Mouse (Mus musculus) lung, postnatal 14 days (tissue): ENCODE measurements around the gene Gm17455.

ENCODE experiments used
- DNase-seq: peaks from one replicate; pipeline ENCODE4 v3.0.0; 2021

Gm17455 gene

DNA sequence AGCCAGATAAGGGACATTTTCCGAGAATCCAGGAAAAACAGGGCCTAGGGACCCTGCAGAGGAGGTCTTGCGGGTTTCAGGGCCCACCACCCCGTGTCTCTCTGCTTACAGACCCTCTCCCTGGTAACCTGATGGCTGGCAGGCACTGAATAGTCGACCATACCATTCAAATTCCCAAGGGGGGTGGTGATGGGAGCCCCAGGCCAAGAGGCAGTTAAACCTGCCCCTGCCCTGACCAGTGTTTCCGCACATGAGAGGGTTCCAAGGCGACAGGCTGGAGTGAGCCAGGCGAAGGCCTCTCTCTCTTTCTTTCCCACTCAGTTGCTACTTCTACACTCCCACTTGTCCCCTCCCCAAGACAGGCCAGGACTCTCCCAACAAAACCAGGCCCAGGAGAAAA, at the start of gene Gm17455:
Gm17455 (plus strand) TSS at position 278 of the 400 bp plus-strand sequence.
- no peak for DNase-seq

DNA sequence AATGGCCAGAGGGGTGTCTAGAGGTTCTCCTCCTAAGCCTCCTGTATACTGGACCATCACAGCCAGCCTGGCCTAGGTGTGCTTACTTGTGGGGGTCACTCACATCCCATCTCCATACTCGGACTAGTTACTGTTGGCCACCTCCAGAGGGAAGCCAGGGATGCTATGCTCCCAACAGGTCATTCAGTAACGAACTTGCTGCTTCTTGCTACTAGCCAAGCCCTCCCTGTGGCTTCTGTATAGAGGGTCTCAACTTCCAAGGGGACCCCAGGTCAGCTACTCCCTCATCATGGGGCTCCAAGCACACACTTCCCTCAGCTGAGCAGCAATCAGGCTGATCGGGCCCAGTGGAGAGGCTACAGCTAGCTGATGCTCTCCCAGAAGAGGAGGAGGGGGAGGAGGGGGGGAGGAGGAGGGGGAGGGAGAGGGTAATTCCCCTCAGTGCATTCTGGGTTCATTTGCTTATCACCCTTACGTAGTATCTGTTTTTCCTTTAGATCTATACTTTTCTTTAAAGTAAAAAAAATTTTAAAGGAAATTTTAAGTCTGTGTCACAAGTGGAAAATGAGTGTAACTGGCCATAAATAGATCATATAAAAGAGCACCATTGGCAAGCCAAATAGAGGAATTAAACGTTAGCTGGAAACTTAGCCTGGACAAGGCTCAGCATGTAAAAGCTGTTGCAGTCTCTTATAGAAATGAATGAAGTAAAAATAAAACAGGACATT, 49.3 kb upstream of the Gm17455 start:
- no peak for DNase-seq

DNA sequence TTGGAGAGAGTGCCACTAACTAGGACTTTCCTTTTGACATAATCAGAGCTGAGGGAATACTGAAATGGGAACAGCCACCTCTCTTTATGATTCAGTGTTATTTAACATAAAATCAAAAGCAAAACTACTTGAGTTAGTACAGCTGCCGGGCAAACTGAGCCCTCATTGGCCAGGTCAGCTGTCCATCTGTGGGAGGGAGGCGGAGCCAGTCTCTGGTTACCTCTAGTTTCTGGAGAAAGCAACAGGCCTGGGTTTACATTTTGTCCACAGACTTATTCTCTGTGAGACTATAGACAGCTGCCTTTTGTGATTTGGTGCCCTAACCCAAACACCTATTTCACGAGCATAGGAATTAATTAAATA, 48.7 kb upstream of the Gm17455 start:
- peak; percentile 96 for DNase-seq

DNA sequence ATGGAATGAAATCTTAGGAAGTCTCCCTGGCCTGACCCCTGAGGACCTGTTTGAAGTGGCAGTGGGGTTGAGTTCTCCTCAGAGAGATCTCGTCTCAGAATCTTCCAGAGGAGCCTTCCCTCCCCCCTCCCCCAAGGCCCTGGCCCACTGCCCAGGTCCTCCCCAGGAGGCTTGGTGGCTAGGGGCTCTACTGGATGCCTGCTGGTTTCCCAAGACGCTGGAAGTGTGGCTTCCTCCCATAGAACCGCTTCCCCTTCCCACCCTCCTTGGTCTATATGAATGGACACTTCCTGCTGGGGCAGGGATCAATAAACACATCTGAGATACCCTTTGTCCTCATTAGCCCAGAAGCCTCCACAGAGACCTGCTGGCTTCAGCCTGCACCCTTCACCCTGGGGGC, 48.3 kb upstream of the Gm17455 start:
- DNase-seq = peak; percentile 41

DNA sequence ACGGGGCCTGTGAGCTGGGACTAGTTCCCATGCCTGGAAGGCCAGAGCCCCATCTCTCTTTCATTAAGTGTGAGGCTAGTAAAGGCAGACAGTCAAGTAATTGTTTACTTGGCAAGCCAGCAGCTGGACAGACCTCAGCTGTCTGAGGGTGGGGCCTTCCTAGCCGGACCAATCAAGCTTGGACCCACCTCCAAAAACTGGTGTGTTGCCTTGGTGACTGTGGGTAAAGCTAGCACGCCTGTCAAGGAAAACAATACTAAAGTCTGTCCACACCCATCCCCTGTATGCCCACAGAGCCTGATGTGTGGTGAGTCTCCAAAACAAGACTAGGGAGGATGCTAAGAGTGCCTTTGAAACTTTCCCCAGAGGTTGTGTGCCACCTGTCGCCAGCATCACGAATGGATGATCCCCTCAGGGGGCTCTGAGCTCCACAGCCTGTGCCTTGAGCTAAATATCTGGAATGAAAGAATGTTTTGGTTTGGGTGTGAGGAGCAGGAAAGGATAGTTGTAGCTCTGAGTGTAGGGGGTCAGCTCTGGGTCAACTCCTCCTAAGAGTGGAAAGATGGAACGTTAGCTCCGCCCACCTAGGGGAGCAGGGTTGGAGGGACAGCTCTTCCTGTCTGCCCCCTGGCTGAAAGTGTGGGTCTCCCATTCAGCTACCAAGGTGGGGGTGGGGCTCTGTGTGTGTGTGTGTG, 47.6 kb upstream of the Gm17455 start:
- DNase-seq = peak; percentile 78

DNA sequence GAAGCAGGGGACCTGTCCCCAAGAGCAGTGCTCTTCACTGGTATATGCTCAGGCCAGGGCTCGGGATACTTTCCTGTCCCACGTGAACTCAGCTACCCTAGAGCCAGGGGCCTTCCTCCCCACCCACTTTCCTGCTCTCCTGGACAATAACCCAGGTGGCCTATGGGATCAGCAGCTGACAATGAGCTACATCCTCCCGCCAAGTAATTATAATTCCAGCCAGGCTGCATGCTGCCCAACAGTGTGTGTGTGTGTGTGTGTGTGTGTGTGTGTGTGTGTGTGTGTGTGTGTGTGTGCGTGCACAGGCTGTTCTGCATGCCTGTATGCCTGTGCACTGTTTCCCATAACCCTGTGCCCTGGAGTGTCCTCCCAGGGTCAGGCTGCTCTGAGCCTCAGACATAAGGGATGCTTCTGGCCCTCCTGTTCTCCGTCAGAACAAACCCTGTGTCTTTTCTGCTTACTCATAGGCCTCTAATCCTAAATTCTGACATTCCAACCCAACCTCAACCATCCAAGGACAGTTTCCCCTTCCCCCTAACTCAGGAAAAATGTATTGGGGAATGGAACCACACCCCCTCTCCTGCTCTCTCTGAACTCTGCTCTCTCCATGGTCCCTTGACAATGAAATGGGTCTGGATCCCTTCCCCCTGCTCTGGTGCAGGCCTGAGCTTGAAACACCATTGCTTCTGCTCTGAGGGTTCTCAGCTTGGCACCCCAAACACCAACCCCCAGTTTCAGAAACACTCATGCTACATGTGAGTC, 46.1 kb upstream of the Gm17455 start:
- no peak for DNase-seq

DNA sequence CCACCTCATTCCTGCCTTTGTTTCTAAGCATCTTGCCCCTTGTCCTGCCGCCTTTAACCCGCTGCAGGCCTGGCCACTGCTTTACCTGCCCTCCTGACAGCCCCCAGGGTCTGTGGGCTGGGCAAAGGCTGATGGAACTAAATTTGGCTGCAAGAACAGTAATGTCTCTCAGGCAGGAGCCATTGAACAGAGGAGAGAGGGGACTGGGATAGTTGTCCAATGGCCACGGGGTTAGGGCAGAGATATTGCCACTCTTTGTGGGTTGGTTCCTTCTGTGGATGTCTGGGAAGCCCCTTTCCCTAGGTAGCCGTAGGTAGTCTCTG, 45.6 kb upstream of the Gm17455 start:
- no peak for DNase-seq

DNA sequence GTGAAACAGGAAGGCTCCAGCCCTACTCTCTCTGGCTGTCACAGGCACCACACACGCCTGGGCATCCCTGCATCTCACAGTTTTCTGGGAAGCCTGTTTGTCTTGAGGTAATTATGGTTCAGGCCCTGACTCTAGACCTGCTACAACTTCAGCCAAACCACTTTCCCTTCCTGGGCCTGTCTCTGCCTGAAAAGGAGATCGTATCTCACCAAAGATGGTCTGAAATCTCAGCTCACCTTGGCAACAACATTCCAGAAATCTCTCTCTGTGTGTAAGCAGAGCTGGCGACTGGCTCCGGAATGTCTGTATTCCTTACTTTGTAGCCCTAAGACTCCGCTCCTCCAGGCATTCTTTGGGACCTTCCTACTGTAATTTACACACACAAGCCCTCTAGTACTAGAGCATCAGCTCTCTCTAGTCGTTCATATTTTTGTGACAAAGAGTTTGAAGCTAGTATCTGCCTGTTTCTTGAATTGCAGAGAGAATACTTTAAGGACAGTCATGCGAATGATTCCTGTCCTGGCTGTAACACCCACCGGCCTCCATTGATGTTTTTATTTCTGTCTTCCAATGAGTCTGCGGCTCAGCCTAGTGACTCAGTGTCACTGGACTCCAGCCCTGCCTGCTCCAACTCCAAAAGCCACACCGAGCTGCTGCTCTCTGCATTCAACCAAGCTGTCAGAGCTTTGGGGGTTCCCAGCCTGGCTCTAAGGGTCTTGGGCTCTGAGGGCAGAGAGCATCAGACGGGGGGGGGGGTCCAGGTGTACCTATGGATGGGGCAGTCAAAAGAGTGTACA, 44.4 kb upstream of the Gm17455 start:
- no peak for DNase-seq

DNA sequence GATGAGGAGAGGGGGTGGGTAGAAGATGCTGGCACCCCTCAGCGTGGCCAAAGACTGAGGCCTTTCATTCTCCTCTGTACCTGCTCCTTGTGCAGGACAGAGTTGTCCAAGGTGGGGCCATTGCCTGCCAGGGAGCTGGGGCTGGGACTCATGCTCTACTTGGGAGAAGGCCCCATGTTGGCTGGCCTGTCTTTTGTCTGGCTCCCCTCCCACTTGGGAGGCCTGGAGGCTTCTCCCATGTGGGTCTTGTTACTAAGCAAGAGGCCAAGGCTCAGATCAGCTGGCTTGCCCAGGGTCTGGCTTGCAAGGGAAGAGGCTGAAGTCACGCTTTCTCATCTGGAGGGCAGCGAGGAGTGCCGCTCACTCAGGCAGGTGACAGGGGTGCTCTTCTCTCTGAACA, 42.1 kb upstream of the Gm17455 start:
- no peak for DNase-seq

DNA sequence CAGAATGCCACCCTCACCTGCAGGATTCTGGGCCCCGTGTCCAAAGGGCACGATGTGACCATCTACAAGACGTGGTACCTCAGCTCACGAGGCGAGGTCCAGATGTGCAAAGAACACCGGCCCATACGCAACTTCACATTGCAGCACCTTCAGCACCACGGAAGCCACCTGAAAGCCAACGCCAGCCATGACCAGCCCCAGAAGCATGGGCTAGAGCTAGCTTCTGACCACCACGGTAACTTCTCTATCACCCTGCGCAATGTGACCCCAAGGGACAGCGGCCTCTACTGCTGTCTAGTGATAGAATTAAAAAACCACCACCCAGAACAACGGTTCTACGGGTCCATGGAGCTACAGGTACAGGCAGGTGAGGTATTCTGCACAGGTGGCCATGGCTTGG, 41.6 kb upstream of the Gm17455 start:
- DNase-seq = no peak

DNA sequence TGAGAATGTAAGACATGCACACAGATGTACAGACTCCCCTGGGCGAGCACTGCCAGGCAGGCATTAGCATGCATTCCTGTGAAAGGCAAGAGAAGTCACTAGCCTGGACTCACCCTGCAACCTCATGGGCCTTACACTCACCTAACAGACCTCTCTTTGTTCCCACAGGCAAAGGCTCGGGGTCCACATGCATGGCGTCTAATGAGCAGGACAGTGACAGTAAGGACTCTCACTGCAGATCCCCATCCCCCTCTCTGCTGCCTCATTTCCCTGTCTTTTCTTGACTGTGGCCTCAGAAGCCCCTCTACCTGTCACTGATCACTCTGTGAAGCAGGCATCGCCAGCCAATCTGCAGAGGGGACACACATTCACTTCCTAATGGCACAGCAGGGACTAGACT, 40.8 kb upstream of the Gm17455 start:
- DNase-seq = no peak

DNA sequence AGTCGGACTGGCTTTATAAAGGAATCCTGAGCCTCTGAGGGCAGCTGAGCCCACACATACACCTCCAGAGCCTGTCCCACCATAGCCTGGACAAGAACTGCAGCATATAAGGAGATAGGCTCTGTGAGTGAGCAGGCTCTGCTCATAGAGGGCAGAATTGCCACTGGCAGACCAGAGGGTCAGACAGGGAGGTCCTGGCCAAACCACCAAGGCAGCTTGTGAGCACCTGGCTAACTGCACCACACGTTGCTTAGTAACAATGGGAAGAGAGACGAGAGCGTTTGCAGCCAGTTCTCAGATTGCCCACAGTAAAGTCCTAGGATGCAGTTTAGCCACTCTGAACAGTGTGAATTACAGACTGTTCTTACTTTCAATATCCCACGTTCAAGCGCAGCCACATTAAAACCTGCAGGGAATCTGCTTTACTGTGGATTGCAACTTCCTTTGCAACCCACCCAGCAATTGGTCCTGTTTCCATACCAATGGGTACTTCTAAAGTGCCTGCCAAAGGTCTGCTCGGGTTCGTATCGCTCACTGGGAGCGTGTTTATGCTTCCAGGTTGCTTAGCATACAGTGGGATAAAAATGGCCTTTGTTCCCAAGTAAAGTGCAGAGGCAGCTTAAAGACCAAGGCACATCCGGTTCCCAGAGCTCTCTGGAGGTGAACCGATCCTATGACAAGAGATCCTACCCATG, 37.8 kb upstream of the Gm17455 start:
- DNase-seq = no peak

DNA sequence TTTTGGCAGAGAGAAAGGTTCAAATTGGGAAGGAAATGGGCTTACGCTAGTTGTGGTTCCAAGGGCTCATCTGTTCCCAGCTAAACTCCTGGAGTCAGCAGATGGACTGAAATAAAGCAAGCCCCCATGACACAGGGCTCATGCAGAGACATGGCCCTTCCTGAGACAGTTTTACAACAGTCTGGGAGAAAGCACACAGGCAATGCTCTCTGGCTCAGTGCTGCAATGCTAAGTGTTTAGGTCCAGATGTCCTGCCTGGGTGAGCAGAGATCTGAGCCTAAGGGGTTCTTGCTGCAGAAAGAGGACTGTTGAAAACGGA, 37.3 kb upstream of the Gm17455 start:
- no peak for DNase-seq

DNA sequence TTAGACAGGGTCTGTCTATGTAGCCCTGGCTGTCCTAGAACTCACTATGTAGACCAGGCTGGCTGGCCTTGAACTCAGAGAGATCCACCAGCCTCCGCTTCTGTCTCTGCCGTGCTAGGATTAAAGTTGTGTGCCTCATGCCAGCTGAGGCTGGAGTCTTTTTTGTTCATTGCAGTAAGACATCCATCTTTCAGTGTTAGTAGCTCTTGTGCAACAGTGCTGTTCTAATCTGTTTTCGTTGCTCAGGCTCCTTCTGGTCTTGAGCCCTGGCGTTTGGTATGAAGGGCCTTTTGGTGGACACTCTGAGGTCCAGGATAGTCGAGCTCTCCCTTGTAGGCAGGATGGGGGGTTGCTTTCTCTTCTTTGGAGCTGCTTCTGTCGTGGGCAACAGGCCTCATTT, 36.1 kb upstream of the Gm17455 start:
- DNase-seq = no peak

DNA sequence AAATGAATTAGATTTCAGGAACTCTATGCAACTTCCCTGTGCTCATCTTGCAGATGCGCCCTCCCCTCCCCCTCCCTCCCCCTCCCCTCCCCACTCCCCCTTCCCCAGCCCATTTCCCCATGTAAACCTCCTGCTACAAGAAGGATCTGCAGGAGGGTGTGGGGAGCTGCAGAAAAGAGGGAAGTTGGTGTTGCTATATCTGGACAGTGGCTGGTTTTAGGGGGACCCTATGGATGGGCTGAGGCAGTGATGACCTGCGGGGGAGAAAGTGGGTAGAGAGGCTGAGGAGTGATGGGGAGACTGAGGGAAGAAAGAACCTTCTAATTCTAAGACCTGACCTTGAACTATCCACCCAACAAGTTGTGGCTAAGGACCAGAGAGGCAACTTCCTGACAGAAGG, 32.4 kb upstream of the Gm17455 start:
- DNase-seq = no peak

DNA sequence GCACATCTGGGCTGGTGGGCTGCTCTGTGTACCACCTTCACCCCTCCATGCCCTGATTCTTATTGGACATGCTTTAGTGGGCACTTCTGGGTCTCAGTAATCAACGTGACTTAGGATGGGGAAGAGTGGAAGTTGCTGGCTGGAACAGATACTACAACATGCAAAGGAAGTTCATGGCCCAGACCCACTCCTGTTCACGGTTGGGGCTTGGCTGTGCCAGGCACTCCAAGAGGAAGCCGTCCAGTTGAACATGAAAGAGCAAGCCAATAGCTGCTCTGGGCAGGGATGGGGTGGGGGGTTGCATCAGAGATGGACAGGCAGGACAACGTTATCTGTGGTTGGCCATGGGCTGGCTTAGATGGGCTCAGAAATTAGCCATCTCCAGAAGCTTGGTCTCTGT, 31.6 kb upstream of the Gm17455 start:
- DNase-seq = no peak

DNA sequence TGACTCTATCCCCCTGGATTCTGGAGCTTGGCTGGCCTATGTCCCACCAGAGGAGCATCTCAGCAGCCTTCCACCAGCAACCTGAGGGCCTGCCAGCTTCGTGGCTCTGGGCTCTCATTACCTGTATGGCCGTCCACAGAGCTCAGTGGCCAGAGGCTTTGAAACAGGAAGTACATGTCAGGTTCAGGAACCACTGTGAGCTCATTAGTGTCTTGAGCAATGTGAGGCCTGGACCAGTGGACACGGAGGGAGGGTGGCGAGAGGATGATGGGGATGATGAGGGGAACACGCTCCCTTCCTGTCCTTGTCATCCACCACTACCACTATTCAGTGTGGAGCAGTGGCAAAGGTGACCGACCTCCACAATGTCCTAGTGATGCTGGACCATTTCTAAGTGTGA, 30.1 kb upstream of the Gm17455 start:
- no peak for DNase-seq

DNA sequence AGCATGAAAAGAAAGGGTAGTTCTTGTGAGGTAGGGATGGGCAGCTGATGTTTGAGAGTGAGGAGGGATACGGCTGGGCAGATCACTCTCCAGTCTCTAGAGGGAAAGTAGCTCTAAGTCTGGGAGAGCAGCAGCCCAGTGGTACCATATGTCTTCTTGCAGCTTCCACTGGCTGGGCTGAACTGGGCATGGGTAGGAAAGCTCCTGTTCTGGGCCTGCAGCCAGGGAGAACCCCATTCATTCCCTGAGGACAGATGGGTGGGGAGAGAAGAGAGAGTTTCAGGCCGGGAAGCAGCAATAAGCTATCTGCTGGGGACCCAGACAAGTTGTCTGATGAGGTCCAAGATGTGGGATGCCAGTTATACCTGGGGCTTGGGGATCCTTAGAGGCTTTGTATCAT, 29.4 kb upstream of the Gm17455 start:
- DNase-seq = no peak

DNA sequence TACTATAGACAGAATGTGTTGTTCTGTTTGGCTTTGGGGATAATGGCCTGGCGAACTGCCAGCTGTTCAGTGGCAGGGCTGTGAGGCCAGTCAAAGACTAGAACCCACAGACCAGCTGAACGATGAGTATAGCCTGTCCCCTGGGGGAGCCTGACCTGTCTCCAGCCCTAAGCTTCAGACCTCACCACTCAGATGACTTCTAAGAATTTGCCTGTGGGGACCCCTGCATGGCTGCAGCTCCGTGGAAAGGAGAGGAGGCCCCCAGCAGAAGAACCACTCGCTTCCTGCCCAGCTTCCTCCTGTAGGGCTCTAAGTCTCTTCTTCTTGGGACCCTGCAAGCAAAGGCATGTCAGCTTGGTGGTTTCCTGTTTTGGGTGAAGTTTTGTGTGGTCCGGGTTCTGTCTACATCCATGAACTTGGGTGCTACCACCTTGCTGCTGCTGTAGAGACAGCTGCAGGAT, 28.9 kb upstream of the Gm17455 start:
- no peak for DNase-seq

DNA sequence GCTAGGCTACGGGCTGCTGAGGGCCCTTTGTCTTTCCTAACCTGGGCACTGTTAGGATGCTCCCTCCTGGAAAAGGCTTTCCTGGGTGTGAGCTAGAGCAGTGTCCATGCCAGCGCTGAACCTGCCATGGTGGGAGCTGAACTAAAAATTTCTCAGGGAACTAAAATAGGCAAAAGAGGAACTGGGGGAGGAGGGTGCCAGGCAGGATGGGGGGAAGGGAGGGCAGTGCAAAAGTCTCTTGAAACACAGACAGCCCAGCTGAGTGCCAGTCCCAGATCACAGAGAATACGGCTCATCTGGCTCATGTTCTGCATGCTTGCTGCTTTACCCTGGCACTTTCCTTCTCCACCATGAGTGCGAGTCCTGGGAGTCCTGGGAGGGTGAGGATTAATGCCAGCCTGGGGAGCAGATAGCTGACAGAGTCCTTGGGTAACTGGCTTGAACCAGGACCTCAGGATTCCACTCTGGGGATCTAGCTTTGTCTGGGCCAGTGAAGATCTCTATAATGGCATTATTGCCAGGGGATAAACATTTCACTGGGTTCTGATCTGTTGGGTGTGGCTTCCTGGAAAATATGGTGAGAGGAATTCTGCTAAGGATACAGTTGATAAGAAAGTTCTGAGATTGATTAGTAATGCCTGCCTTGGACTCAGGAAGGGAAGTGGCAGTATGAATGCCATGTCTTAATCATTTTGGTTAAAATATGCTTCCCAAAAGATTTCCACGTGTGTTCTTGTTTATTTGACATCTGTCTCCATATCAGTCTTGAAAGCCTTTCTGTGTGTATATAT, 27.7 kb upstream of the Gm17455 start:
- DNase-seq = peak; percentile 42

DNA sequence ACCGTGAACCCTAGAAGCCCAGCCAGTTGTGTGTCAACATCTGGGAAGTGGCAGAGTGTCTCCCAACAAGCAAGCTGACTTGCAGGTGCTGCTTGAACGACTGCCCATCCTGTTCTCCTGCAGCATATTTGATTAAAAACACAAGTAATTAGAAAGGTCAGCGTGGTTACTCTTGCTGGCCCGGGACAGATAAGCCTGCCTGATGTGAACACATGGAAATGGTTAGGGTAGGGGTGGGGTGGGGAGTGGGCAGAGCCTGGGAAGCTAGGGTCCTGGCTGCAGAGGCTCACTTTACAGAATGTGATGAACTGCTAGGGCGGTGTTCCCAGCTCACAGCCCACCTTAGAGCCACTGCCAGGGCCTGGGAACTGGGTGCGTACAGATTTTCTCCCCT, 26.0 kb upstream of the Gm17455 start:
- no peak for DNase-seq
